Mouse (Mus musculus) E14TG2a.4 (cell line): Measurements from ENCODE around the gene Pkp4.

Source experiments
- CTCF ChIP-seq: conservative IDR thresholded peaks from 2 replicates; pipeline ENCODE4 v1.5.1; 2014; ENCODE audit warnings: low read length
- NANOG ChIP-seq: IDR thresholded peaks from 2 replicates; pipeline ENCODE4 v1.6.1; 2014; ENCODE audit warnings: borderline replicate concordance, low read length, mixed read lengths

DNA sequence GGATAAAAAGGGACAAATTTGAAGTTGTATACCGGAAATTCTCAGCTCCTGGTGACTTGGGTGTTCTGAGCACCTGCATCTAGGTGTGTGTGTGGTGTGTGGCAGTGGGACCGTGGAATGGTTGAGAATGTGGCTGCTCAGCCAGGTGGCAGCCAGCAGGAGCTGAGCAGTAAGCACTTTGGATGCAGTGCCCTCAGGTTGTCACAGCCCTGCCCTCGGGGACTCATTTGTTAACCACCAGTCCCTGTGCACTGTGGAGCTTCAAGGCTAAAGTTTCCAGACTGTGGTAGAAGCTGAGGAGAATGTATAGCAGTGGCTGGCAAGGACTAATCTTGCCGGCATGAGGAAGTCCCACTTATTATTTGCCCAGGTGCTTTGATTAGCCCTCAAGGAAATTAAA, 7.2 kb downstream of the Pkp4 start:
- no peak for TF ChIP-seq CTCF
- no peak for TF ChIP-seq NANOG
